Mouse (Mus musculus): ENCODE data around the gene Ndufa9. TPM values are rescaled to one million over a fixed set of nuclear protein-coding genes. Genes with fewer than 3 reads are reported as not detected.

The Ndufa9 gene
- polyA plus RNA-seq, 2 experiments = 63.5 to 145 TPM

GRCm38 (mm10) chr6:126777889-126778288, 71.0 kb downstream of the Ndufa9 start:
- Histone ChIP-seq H3K4me1 (replicated peaks; ENCODE audit: control insufficient read depth in 2 of 2, insufficient read depth in 2 of 2, low read length in 1 of 2) (no peaks in the 10 kb centered on the region), H3K36me3 (replicated peaks; ENCODE audit: control insufficient read depth, insufficient read depth, low read depth) (no peaks in the 10 kb centered on the region), H3K4me3 (ENCODE audit: insufficient read depth in 1 of 2, low read depth in 2 of 2, low read length in 2 of 2) (no peak overlapping the region), H3K27ac (no peak overlapping the region), H3K9ac (replicated peaks) (no peak overlapping the region), H3K4me2 (ENCODE audit: low read depth) (no peak overlapping the region), H3K9me3 (ENCODE audit: control insufficient read depth, low read length) (no peaks in the 10 kb centered on the region), H3K27me3 (ENCODE audit: control insufficient read depth, insufficient read depth, low read length) (no peaks in the 10 kb centered on the region)
- no peak for DNase-seq (ENCODE audit: low read depth in 3 of 3, low spot score in 3 of 3)
- TF ChIP-seq CTCF (IDR thresholded peaks at IDR 0.05; ENCODE audit: low read depth) (no peak), EP300 (IDR thresholded peaks at IDR 0.05; ENCODE audit: low read depth) (no peak)
- no peak for ATAC-seq (ENCODE audit: insufficient read depth)
- 71% methylated on average over 6 of the region's 6 CpGs for WGBS (ENCODE audit: insufficient replicate concordance)

- TF ChIP-seq CTCF (IDR thresholded peaks at IDR 0.05; ENCODE audit: low read depth) = no peak
- TF ChIP-seq EP300 (IDR thresholded peaks at IDR 0.05; ENCODE audit: low read depth) = no peak
- Histone ChIP-seq H3K4me1 (replicated peaks; ENCODE audit: control insufficient read depth in 2 of 2, insufficient read depth in 2 of 2, low read length in 1 of 2) (no peaks in the 10 kb centered on the region), H3K27me3 (ENCODE audit: control insufficient read depth, insufficient read depth, low read length) (no peaks in the 10 kb centered on the region), H3K36me3 (replicated peaks; ENCODE audit: control insufficient read depth, insufficient read depth, low read depth) (no peaks in the 10 kb centered on the region), H3K27ac (no peak overlapping the region), H3K9me3 (ENCODE audit: control insufficient read depth, low read length) (no peaks in the 10 kb centered on the region), H3K4me2 (ENCODE audit: low read depth) (no peak overlapping the region), H3K4me3 (ENCODE audit: insufficient read depth in 1 of 2, low read depth in 2 of 2, low read length in 2 of 2) (no peak overlapping the region), H3K9ac (replicated peaks) (no peak overlapping the region)
- ATAC-seq (ENCODE audit: insufficient read depth) (no peak), DNase-seq (ENCODE audit: low read depth in 3 of 3, low spot score in 3 of 3) (no peak)
- WGBS (ENCODE audit: insufficient replicate concordance) = 49% methylated on average over 4 of the region's 4 CpGs
Observed at GRCm38 (mm10) chr6:126773873-126774272, 75.1 kb downstream of the Ndufa9 start.

- H3K4me2 ChIP-seq (ENCODE audit: low read depth) = no peak overlapping the region
- no peaks in the 10 kb centered on the region for H3K4me1 ChIP-seq (replicated peaks; ENCODE audit: control insufficient read depth in 2 of 2, insufficient read depth in 2 of 2, low read length in 1 of 2)
- H3K9ac ChIP-seq (replicated peaks) = no peak overlapping the region
- DNase-seq (ENCODE audit: low read depth in 3 of 3, low spot score in 3 of 3) (no peak), ATAC-seq (ENCODE audit: insufficient read depth) (no peak)
- no peak for TF ChIP-seq EP300 (IDR thresholded peaks at IDR 0.05; ENCODE audit: low read depth)
- no peak for TF ChIP-seq CTCF (IDR thresholded peaks at IDR 0.05; ENCODE audit: low read depth)
- no peaks in the 10 kb centered on the region for H3K27me3 ChIP-seq (ENCODE audit: control insufficient read depth, insufficient read depth, low read length)
- no peaks in the 10 kb centered on the region for H3K9me3 ChIP-seq (ENCODE audit: control insufficient read depth, low read length)
- 46% methylated on average over 4 of the region's 4 CpGs for WGBS (ENCODE audit: insufficient replicate concordance)
- H3K27ac ChIP-seq = no peak overlapping the region
- no peaks in the 10 kb centered on the region for H3K36me3 ChIP-seq (replicated peaks; ENCODE audit: control insufficient read depth, insufficient read depth, low read depth)
- H3K4me3 ChIP-seq (ENCODE audit: insufficient read depth in 1 of 2, low read depth in 2 of 2, low read length in 2 of 2) = no peak overlapping the region
Observed at GRCm38 (mm10) chr6:126772326-126772725, 76.6 kb downstream of the Ndufa9 start.

Other genes starting within 250 kb of the Ndufa9 start
- gene Kcna1, start 202.8 kb downstream of the Ndufa9 start, polyA plus RNA-seq (2012; rRNA removed) = not detected in 2 replicates
- not detected in 2 replicates for gene Kcna1, start 202.8 kb downstream of the Ndufa9 start, polyA plus RNA-seq (2014; fragmentation: Nextera tagmentation; extraction: Ambion mirVana)
- gene Kcna6, start 108.5 kb downstream of the Ndufa9 start, polyA plus RNA-seq (2012; rRNA removed) = 0.07 and 0.11 TPM in 2 replicates
- 0.06 and 0.10 TPM in 2 replicates for gene Kcna6, start 108.5 kb downstream of the Ndufa9 start, polyA plus RNA-seq (2014; fragmentation: Nextera tagmentation; extraction: Ambion mirVana)
- not detected in 2 replicates for gene Akap3, start 4.0 kb upstream of the Ndufa9 start, polyA plus RNA-seq (2012; rRNA removed)
- 0.06 TPM in 1 of 2 replicates, not detected in the other for gene Akap3, start 4.0 kb upstream of the Ndufa9 start, polyA plus RNA-seq (2014; fragmentation: Nextera tagmentation; extraction: Ambion mirVana)
- not detected in 2 replicates for gene Dyrk4, start 72.7 kb upstream of the Ndufa9 start, polyA plus RNA-seq (2012; rRNA removed)
- 0.09 TPM in 1 of 2 replicates, not detected in the other for gene Dyrk4, start 72.7 kb upstream of the Ndufa9 start, polyA plus RNA-seq (2014; fragmentation: Nextera tagmentation; extraction: Ambion mirVana)
- gene Rad51ap1, start 90.5 kb upstream of the Ndufa9 start, polyA plus RNA-seq (2012; rRNA removed) = 28.6 and 37.7 TPM in 2 replicates
- gene Rad51ap1, start 90.5 kb upstream of the Ndufa9 start, polyA plus RNA-seq (2014; fragmentation: Nextera tagmentation; extraction: Ambion mirVana) = 48.7 and 59.7 TPM in 2 replicates
- 5.3 and 9.1 TPM in 2 replicates for gene D6Wsu163e, start 90.8 kb upstream of the Ndufa9 start, polyA plus RNA-seq (2012; rRNA removed)
- 14.5 and 16.0 TPM in 2 replicates for gene D6Wsu163e, start 90.8 kb upstream of the Ndufa9 start, polyA plus RNA-seq (2014; fragmentation: Nextera tagmentation; extraction: Ambion mirVana)
- not detected in 2 replicates for gene Fgf6, start 166.4 kb upstream of the Ndufa9 start, polyA plus RNA-seq (2012; rRNA removed)
- gene Fgf6, start 166.4 kb upstream of the Ndufa9 start, polyA plus RNA-seq (2014; fragmentation: Nextera tagmentation; extraction: Ambion mirVana) = not detected in 2 replicates
- gene Fgf23, start 223.8 kb upstream of the Ndufa9 start, polyA plus RNA-seq (2012; rRNA removed) = not detected in 2 replicates
- not detected in 2 replicates for gene Fgf23, start 223.8 kb upstream of the Ndufa9 start, polyA plus RNA-seq (2014; fragmentation: Nextera tagmentation; extraction: Ambion mirVana)

Data from liver, embryonic 14.5 days (tissue).